Mouse (Mus musculus): ENCODE measurements at regions not wholly inside any gene's neighbourhood (a gene's known extent, or its start where the extent isn't known, plus 50 kb on each side); places are given as distances from the start of the nearest gene placed in this dataset.

GRCm38 (mm10) chr14:54128334-54128733 lies 125.6 kb downstream of the Dad1 start:
- TF ChIP-seq CTCF (conservative IDR thresholded peaks at IDR 0.05 in 1 of 2, IDR thresholded peaks at IDR 0.05 in 1 of 2; ENCODE audit: low read depth in 2 of 2, low read length in 2 of 2) (no peak), TBP (conservative IDR thresholded peaks at IDR 0.05; ENCODE audit: low read depth, low read length) (no peak), MAFK (IDR thresholded peaks at IDR 0.05; ENCODE audit: insufficient replicate concordance, low read length) (no peak), POLR2A (IDR thresholded peaks at IDR 0.05; ENCODE audit: low read depth, low read length) (no peak), CHD1 (IDR thresholded peaks at IDR 0.05; ENCODE audit: low read depth, low read length) (no peak), RAD21 (IDR thresholded peaks at IDR 0.05; ENCODE audit: low read depth, low read length) (no peak), CHD2 (IDR thresholded peaks at IDR 0.05; ENCODE audit: low read length) (no peak), MYC (IDR thresholded peaks at IDR 0.05; ENCODE audit: low read depth, low read length) (no peak), POLR2AphosphoS2 (IDR thresholded peaks at IDR 0.05; ENCODE audit: low read depth, low read length) (no peak), ELF1 (IDR thresholded peaks at IDR 0.05; ENCODE audit: low read depth, low read length) (no peak), ETS1 (conservative IDR thresholded peaks at IDR 0.05; ENCODE audit: low read depth, low read length) (no peak), EP300 (IDR thresholded peaks at IDR 0.05; ENCODE audit: low read length) (no peak), MAX (IDR thresholded peaks at IDR 0.05; ENCODE audit: low read length) (no peak)
